Mouse (Mus musculus) kidney, adult 2 months (tissue): Measurements from ENCODE around the gene Pex13.

ENCODE experiments used
- CTCF ChIP-seq: fragments of 200-500 bp; conservative IDR thresholded peaks from 2 replicates; pipeline ENCODE4 v1.5.1; 2011; ENCODE audit warnings: low read depth, mild to moderate bottlenecking, control low read depth, low read length, moderate library complexity, mixed read lengths; ENCODE audit not compliant: insufficient read depth, insufficient read length
- POLR2A ChIP-seq: fragments of 200-500 bp; IDR thresholded peaks from one replicate; pipeline ENCODE4 v1.6.1; 2011; ENCODE audit warnings: low read depth, low read length, control low read depth

GRCm38 (mm10) chr11:23667128-23667527 is 1.4 kb upstream of the Pex13 start:
- TF ChIP-seq POLR2A (no peak), CTCF (no peak)
